In the genomic region with DNA sequence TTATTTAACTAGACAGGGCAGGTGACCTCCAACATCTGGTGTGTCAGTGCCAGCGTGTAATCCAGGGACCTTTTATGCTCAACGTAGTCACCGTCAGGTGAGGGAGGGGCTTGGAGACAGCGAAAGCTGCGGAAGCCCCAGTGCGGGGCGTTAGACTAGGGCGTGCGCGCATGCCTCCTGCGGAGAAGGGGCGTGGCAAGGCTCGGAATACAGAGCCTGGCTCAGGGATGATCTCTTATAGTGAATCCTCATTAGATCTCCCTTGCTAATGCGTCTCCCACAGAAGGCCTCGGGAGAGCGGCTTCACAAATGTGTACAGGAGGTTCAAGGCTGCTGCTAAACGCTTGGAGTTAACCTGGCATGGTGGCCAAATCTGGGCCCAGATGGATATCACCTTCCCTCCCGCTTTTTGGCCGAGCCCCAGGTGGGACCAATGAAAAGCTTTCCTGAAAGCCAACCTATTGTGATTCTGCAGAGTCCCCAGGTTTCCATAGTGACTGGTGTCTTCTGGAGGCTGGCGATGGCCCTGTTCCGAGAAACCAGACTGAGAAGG, we compare ENCODE assay signal across 9 mouse cellular contexts. TPM values are rescaled to one million over a fixed set of nuclear protein-coding genes. Genes with fewer than 3 reads are reported as not detected.
DNase-seq lines count a peak whose midpoint lies in the region; ATAC-seq and TF ChIP-seq lines count a peak whose summit lies in the region.
"Had no signal": no experiment of that assay in that cellular context is flagged by ENCODE, and none has a peak within 500 bp of the region (broad histone marks: within the 10 kb centered on the region; RNA-seq: fewer than 3 reads in every experiment).

No protein-coding gene starts in this region.

- in situ Hi-C loops in ES-E14 (cut with MboI; ENCODE audit: low sequenced_read_pairs in 2 of 2, unreplicated experiment in 2 of 2): no loop called here

- peak; percentile 80 for DNase-seq in ES-E14 (ENCODE audit: low read depth, low spot score)
- DNase-seq in layer of hippocampus, adult 2 months (ENCODE audit: low spot score in 2 of 2): peak; percentile 37 to 70
- peak; percentile 41 for DNase-seq in lung, postnatal 0 days (ENCODE audit: low spot score)
- DNase-seq in right cerebral cortex, postnatal 14 days: peak; percentile 47

- peak overlapping the region; percentile 34 for H3K4me3 ChIP-seq in erythroblast, embryonic 14.5 days (replicated peaks)
- H3K4me3 ChIP-seq in ES-E14 (ENCODE audit: insufficient read depth in 1 of 2, low read depth in 1 of 2, low read length in 2 of 2, poor library complexity in 1 of 2, severe bottlenecking in 1 of 2): peak overlapping the region; percentile 5 to 17; a peak in 3 of 4 replicates
- H3K4me3 ChIP-seq in forebrain, embryonic 13.5 days: peak overlapping the region; percentile 40
- H3K4me3 ChIP-seq in layer of hippocampus, adult 2 months: peak overlapping the region; percentile 47
- H3K4me3 ChIP-seq in lung, postnatal 0 days (ENCODE audit: low read depth, low read length): peak overlapping the region; percentile 43

- H3K4me2 ChIP-seq in forebrain, embryonic 13.5 days: peak overlapping the region; percentile 63
- peak overlapping the region; percentile 60 for H3K4me2 ChIP-seq in lung, postnatal 0 days (replicated peaks; ENCODE audit: low read depth, low read length)

- no peak for TF ChIP-seq CTCF in layer of hippocampus, adult 2 months (conservative IDR thresholded peaks at IDR 0.05)
- TF ChIP-seq CTCF in lung, postnatal 0 days (IDR thresholded peaks at IDR 0.05): no peak

- no peak for ATAC-seq in erythroblast, adult 5-6 weeks (replicated peaks; ENCODE audit: low FRiP score, poor library complexity, severe bottlenecking)
- ATAC-seq in forebrain, embryonic 13.5 days: peak; percentile 94
- ATAC-seq in lung, postnatal 0 days: peak; percentile 50; the same call in 1 of the 2 replicates
- ATAC-seq in inflammation-experienced regulatory T-cells, adult 6 months: no peak

- 2% methylated on average over 21 of the region's 21 CpGs for WGBS in forebrain, embryonic 13.5 days
- WGBS in lung, postnatal 0 days: 12% methylated on average over 21 of the region's 21 CpGs

- H3K27me3 ChIP-seq in erythroblast, embryonic 14.5 days (ENCODE audit: control insufficient read depth): peaks cover 4% of the 10 kb centered on the region; the same call in 1 of the 2 replicates
- peaks cover 8% of the 10 kb centered on the region; the same call in 1 of the 2 replicates for H3K27me3 ChIP-seq in forebrain, embryonic 13.5 days
- no peaks in the 10 kb centered on the region for H3K27me3 ChIP-seq in lung, postnatal 0 days (replicated peaks; ENCODE audit: insufficient read depth, low read length)

- peak overlapping the region; percentile 37; the same call in 1 of the 2 replicates for H3K9ac ChIP-seq in ES-E14 (ENCODE audit: insufficient read depth, low read depth, low read length, poor library complexity, severe bottlenecking)
- H3K9ac ChIP-seq in forebrain, embryonic 13.5 days: peak overlapping the region; percentile 47
- 0 out of 2 replicates have a peak overlapping the region, but pooled peaks have one; percentile 24 for H3K9ac ChIP-seq in lung, postnatal 0 days (replicated peaks; ENCODE audit: low read depth)

- TF ChIP-seq EP300 in lung, postnatal 0 days (IDR thresholded peaks at IDR 0.05): no peak

- H3K9me3 ChIP-seq in erythroblast, embryonic 14.5 days (ENCODE audit: control insufficient read depth, low read length): no peaks in the 10 kb centered on the region; the same call in 1 of the 2 replicates
- H3K9me3 ChIP-seq in ES-E14 (ENCODE audit: control insufficient read depth, insufficient read depth, low read depth, low read length): no peaks in the 10 kb centered on the region
- no peaks in the 10 kb centered on the region for H3K9me3 ChIP-seq in forebrain, embryonic 13.5 days (replicated peaks)
- H3K9me3 ChIP-seq in lung, postnatal 0 days (ENCODE audit: low read length): no peaks in the 10 kb centered on the region

- no peaks in the 10 kb centered on the region for H3K36me3 ChIP-seq in erythroblast, embryonic 14.5 days (ENCODE audit: control insufficient read depth)
- H3K36me3 ChIP-seq in ES-E14 (ENCODE audit: control insufficient read depth, insufficient read depth, low read length, poor library complexity, severe bottlenecking): no peaks in the 10 kb centered on the region
- H3K36me3 ChIP-seq in forebrain, embryonic 13.5 days (ENCODE audit: poor library complexity, severe bottlenecking): no peaks in the 10 kb centered on the region
- no peaks in the 10 kb centered on the region for H3K36me3 ChIP-seq in lung, postnatal 0 days (ENCODE audit: insufficient read depth, low read length)

- no peaks in the 10 kb centered on the region for H3K4me1 ChIP-seq in erythroblast, embryonic 14.5 days (ENCODE audit: control insufficient read depth)
- peaks cover 0 to 7% of the 10 kb centered on the region in 2 experiments; a peak in 1 of 4 replicates for H3K4me1 ChIP-seq in ES-E14 (ENCODE audit: control insufficient read depth in 2 of 2, insufficient read depth in 2 of 2, low read length in 2 of 2, poor library complexity in 1 of 2)
- peaks cover 9% of the 10 kb centered on the region for H3K4me1 ChIP-seq in forebrain, embryonic 13.5 days
- H3K4me1 ChIP-seq in lung, postnatal 0 days (ENCODE audit: insufficient read depth, low read depth, low read length): 0 out of 2 replicates have a peak, but pooled peaks cover 2% of the 10 kb centered on the region

- peak overlapping the region; percentile 79 for H3K27ac ChIP-seq in ES-E14 (ENCODE audit: insufficient read depth, low read depth, low read length, poor library complexity, severe bottlenecking)
- peak overlapping the region; percentile 40 for H3K27ac ChIP-seq in forebrain, embryonic 13.5 days
- H3K27ac ChIP-seq in layer of hippocampus, adult 2 months: peak overlapping the region; percentile 76
- H3K27ac ChIP-seq in lung, postnatal 0 days (ENCODE audit: low read length): no peak overlapping the region

TF ChIP-seq in ES-E14, 5 proteins besides CTCF, POLR2A, EP300 and RAD21:
- no peak for TF ChIP-seq MAFK (IDR thresholded peaks at IDR 0.05; ENCODE audit: insufficient read depth, low read depth, low read length)
- no peak for TF ChIP-seq CHD2 (IDR thresholded peaks at IDR 0.05; ENCODE audit: low read depth, low read length)
- no peak for TF ChIP-seq HCFC1 (IDR thresholded peaks at IDR 0.05; ENCODE audit: borderline replicate concordance, insufficient read depth, low read length)
- no peak for TF ChIP-seq ZNF384 (IDR thresholded peaks at IDR 0.05; ENCODE audit: low read depth, low read length)
- TF ChIP-seq ZC3H11A (IDR thresholded peaks at IDR 0.05; ENCODE audit: borderline replicate concordance, low read depth, low read length): no peak

RNA-seq across cellular contexts. Expression of gene 1110038F14Rik, which starts 39.3 kb away (rescaled TPM):
- 5.5 and 7.4 TPM in 2 replicates for polyA plus RNA-seq in erythroblast, embryonic 14.5 days (2012)
- 5.0 and 6.0 TPM in 2 replicates for total RNA-seq in erythroblast, adult 5-6 weeks (2015; ENCODE audit: low replicate concordance)
- 7.7 and 9.4 TPM in 2 replicates for total RNA-seq in erythroblast, adult 5-6 weeks (2017; ENCODE audit: low replicate concordance)
- 25.6 and 35.5 TPM in 2 replicates for total RNA-seq in ES-E14 (2012; rRNA removed)
- polyA plus RNA-seq in forebrain, embryonic 13.5 days (2015; fragmentation: Nextera tagmentation; extraction: Ambion mirVana): 66.3 and 68.5 TPM in 2 replicates
- total RNA-seq in layer of hippocampus, adult 2 months (2021): 10 to 100 TPM; 30.1 to 33.6 TPM
- 57.8 and 60.2 TPM in 2 replicates for polyA plus RNA-seq in lung, postnatal 0 days (2015; fragmentation: Nextera tagmentation; extraction: Ambion mirVana)
- polyA plus RNA-seq in inflammation-experienced regulatory T-cells, adult 6 months (2017; shearing (Covaris generic)): 10 to 100 TPM; 65.5 to 71.1 (median 69.4) TPM

RNA-seq across cellular contexts. Expression of gene Apol6, which starts 56.9 kb away (rescaled TPM):
- polyA plus RNA-seq in erythroblast, embryonic 14.5 days (2012): 0.03 and 0.13 TPM in 2 replicates
- total RNA-seq in erythroblast, adult 5-6 weeks (2015; ENCODE audit: low replicate concordance): not detected in 2 replicates
- not detected in 2 replicates for total RNA-seq in erythroblast, adult 5-6 weeks (2017; ENCODE audit: low replicate concordance)
- 3.0 and 3.3 TPM in 2 replicates for total RNA-seq in ES-E14 (2012; rRNA removed)
- not detected in 2 replicates for polyA plus RNA-seq in forebrain, embryonic 13.5 days (2015; fragmentation: Nextera tagmentation; extraction: Ambion mirVana)
- not detected for total RNA-seq in layer of hippocampus, adult 2 months (2021)
- 0.10 TPM in 1 of 2 replicates, not detected in the other for polyA plus RNA-seq in lung, postnatal 0 days (2015; fragmentation: Nextera tagmentation; extraction: Ambion mirVana)
- under 1 TPM in 1 of 3 experiments, not detected in 2; 0.62 TPM for polyA plus RNA-seq in inflammation-experienced regulatory T-cells, adult 6 months (2017; shearing (Covaris generic))
- total RNA-seq: CH12.LX had no signal

Comparison
In these comparisons a context has a peak if more than half of its experiments do, and no peak if none do; other contexts are left out.
1. ATAC-seq: peak in forebrain, embryonic 13.5 days (single experiment) and lung, postnatal 0 days (single experiment); none in erythroblast, adult 5-6 weeks (single experiment) and inflammation-experienced regulatory T-cells, adult 6 months (single experiment).
2. Peak in every context shown above with its lines, with median percentiles within 50 percentile points of each other: H3K4me3 ChIP-seq, DNase-seq and H3K9ac ChIP-seq.